Mouse (Mus musculus) skeletal muscle tissue, adult 2 months (tissue): ENCODE data around the gene Med12l.
"Not testable (repeated sequence)": the region's sequence is repeated elsewhere in the genome, so short reads cannot be mapped to it uniquely, and the experiment has no call there.

Experiments used
- DNase-seq: peaks from one replicate; pipeline ENCODE4 v3.0.0-alpha.2; 2012; ENCODE audit warnings: low read depth, low spot score

Gene Med12l

DNA sequence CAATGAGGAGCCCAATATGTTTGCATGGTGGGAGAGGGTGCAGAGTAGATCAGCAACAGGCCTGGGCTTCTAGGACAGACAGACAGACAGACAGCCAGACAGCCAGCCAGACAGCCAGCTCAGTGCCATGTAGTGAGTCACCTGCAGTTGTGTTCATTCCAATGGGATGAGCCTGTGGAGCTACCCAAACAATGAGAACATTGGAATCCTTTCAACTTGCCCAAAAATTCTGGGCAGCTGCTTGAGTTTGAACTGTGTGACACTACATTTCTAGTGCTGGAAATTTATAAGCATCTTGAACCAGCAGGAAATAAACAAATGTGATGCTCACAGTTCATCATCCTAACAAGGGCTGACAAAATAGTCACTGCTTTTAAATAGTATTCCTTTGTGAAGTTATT, 134.0 kb downstream of the Med12l start:
- DNase-seq: no peak

- no peak for DNase-seq
Observed at GRCm38 (mm10) chr3:59140115-59140514, 134.5 kb downstream of the Med12l start.

GRCm38 (mm10) chr3:59140941-59141340, 135.3 kb downstream of the Med12l start:
- DNase-seq: not testable (repeated sequence)

DNA sequence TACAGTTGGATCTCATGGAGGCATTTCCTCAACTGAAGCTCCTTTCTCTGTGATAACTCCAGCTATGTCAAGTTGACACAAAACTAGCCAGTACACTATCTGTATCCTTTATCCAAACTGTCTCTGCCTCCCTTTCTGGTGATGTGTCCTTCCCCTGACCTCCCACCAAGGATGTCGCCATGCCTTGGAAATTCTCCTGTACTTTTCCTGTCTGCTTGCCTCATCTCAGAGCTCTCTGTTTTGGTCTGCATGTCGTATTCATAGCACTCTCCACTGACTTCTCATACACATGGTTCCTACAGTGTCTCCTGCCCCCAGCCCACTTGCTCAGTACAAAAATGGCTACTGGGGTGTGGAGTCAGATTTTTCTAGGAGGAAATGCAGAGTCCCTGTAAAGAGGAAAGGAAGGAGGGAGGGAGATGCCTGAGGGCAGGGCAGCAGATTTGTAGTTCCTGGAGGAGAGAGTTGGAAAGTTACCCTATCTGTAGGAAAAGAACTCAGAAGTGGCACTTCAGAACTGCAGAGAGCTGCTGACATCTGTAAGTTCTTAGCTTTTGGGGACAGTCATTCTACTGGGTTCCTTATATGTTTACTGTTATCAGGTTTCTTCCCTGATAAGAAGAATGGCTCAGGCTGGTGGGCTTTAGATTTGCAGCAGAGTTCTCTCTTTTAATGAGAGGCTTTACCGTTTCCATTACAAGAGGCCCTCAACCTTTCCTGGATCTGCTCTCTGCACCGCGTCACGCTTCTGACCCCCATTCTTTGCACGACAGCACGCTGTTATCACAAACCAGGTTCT, 136.1 kb downstream of the Med12l start:
- DNase-seq: no peak

DNA sequence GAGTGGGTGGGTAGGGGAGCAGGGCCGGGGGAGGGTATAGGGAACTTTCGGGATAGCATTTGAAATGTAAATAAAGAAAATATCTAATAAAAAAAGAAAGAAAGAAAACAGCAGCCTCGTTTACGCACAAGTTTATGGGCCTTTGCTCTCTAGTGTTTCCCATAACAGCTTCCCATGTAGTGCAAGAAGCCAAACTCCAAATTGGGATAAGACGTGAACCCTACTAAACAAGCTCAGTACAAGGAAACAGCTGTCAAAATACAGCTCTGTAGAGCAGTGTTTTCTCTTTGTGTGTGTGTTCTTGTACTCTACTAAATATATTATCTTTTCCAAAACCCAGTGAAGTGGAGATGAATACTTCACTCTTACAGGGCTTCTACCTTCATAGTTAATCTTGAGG, 139.6 kb downstream of the Med12l start:
- no peak for DNase-seq

- no peak for DNase-seq
Observed at GRCm38 (mm10) chr3:59149646-59150045, 144.0 kb downstream of the Med12l start.

DNA sequence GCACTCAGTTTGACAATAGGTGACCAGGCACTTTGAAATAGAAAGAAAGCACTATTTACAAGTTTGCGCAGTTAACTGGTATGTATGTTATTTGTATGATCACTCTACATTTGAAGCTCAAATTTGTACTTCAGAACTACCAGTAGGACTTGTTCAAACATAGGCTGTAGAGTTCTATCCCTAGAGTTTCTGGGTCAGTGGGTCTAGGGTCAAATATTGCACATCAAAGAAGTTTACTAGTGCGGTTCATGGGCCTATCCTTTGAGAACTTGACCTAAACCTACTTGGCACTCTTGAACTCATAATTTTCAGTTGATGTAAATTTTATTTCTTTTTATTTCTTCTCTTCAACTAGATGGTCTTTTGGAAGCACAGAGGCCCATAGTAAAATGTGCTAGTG, 145.0 kb downstream of the Med12l start:
- DNase-seq: no peak

DNA sequence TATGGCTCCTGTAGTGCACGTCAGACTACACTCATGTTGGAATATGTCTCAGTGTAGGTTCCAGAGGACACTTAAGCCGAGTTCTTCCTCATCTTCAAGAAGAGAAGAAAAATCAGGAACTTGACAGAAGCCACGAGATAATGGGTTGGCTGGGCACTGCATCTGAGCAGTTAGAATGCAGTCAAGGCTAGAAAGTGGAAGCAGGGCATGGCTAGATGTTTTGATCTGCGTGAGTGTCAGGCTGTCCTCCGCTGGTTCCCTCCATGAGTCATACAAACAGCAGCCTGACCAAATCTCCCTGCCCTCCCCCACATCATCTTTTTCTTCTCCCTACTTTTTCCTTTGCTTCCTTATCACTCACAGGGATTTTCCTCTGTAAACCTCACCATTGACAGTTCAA, 147.8 kb downstream of the Med12l start, which contains the start of gene P2ry14:
Gene P2ry14 (minus strand): TSS at position 195 of the 400 bp plus-strand sequence.
- DNase-seq: peak; percentile 13

DNA sequence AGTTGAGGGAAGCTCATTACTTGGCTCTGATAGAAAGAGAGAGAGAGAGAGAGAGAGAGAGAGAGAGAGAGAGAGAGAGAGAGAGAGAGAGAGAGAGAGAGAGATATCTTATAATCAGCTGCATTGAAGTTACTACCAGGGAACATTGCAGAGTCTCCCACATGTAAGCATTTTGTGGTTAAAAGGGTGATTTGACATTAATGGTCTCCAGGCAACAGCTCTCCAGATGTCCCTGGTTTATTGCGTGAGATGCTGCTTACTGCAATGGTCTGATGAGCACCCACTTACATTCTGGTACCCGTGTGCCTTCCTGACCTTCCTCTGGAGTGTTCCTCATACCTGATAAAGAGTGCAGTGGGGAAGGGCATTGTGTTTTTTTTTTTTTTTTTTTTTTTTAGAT, 149.3 kb downstream of the Med12l start:
- DNase-seq: no peak

DNA sequence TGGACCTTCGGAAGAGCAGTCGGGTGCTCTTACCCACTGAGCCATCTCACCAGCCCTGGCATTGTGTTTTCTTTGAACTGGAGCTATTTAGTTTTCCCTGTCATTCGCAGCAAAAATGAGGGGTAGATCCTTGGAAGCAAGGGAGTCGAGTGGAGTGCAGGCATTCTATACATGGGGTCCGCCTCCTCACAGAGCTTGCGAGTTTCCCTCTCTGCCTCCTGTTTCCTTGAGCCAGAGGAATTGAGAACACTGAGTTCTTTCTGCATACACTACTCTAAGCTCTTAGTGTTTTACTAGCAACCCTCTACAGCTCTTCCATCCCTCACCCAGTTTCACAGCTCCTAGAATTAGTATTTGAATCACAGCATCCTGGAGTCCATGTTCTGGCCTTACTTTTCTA, 149.8 kb downstream of the Med12l start:
- no peak for DNase-seq

DNA sequence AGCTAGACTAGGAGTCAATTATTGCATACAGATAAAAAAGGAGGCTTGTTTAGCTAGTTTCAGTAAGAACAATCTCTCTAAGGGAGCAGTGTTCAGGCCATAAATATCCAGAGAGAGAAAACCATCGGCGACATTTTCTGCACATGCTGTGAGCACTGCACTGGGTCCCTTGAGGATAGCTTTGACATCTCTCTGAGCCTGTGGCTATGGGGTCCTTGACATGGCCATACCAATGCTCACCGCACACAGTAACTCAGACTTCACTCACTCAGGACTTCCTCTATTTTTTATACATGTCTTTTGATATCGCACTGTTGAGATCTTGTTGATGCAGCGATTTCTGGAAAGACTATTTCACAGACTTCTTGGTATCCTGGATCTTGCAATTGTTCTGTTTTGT, 151.4 kb downstream of the Med12l start:
- no peak for DNase-seq

DNA sequence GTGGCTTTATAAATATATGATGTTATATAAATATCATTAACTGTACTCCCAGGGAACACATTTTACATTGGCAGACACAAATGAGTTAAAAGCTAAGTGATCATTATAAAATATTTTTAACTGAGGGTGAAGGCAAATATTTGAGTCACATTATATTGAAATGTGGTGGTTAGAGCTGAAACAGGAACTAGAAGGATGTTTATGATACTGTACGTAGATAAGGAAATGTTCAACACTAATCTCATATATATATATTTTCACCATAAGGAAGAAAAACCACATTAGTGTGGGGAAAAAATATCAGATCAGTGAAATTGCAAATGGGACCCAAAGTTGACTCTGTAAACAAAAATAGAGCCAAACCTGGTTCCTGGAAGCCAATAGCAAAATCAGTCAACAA, 154.8 kb downstream of the Med12l start:
- no peak for DNase-seq

DNA sequence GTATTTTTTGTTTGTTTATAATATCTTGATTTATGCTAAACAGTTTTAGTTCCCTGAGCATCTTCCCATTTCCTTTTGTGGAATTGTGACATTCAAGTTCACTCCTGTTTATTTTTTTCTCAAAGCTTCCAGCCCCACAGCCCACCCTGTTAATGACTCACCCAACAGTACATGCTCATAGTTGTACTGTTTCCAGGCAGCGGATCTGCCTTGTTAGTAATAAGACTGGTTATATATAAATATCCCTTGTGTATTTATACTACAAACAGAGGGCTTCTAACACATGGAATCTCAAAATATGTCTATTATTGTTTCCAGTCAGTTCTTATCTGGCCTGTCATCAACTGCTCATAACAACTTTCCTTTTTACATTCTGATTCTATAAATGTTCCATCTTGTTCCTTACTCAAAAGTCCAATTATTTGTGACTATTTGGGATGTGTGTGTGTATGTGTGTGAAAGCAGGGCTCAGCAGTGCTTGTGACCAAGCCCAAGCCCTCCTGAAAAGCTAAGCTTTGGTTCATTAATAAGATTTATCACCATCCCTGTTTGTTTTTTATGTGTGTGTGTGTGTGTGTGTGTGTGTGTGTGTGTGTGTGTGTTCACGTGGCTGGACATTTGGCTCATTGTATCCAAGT, 161.9 kb downstream of the Med12l start:
- DNase-seq: no peak

- DNase-seq: no peak
Observed at GRCm38 (mm10) chr3:59168476-59168875, 162.9 kb downstream of the Med12l start.

- DNase-seq: no peak
Observed at GRCm38 (mm10) chr3:59169215-59169614, 163.6 kb downstream of the Med12l start.

DNA sequence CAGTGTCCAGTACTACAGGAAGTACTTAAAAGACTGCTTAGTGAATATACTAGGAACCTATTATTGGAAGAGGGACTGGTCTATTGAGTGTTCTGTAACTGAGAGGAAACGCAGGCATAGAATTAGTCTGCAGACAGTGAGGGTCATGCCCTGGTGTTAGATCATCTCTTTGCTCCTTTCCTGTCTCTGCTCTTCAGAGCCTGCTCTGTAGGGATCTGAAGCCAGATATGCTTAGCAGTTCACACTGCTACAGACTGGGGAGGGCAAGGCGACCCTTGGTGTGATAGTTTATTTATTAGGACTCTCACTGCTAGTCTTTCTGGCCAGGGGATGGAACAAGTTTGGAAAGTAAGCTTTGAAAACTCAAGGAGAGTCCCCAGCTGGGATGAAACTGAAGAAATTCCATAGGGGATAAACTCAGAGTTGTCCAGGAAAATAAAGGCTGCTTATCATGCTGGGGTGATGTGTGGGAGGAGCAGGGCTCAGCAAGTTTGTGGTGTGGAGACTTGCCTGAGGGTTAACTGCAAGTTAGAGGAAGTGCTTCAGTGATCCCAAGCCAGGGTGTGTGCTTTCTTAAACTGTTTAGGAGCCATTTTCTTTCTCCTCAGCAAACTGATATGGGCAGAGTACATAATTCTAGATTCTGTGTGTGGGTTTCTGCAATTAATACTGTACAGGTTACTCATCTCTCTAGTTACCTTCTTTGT, 164.4 kb downstream of the Med12l start:
- no peak for DNase-seq

GRCm38 (mm10) chr3:59174426-59175154, 169.0 kb downstream of the Med12l start:
- no peak for DNase-seq

- peak; percentile 10 for DNase-seq
Observed at GRCm38 (mm10) chr3:59175234-59175633, 169.6 kb downstream of the Med12l start.

GRCm38 (mm10) chr3:59176871-59177270, 171.2 kb downstream of the Med12l start:
- DNase-seq: no peak

- DNase-seq: no peak
Observed at GRCm38 (mm10) chr3:59181134-59181533, 175.5 kb downstream of the Med12l start.

GRCm38 (mm10) chr3:59182129-59182528, 176.5 kb downstream of the Med12l start:
- DNase-seq: no peak

DNA sequence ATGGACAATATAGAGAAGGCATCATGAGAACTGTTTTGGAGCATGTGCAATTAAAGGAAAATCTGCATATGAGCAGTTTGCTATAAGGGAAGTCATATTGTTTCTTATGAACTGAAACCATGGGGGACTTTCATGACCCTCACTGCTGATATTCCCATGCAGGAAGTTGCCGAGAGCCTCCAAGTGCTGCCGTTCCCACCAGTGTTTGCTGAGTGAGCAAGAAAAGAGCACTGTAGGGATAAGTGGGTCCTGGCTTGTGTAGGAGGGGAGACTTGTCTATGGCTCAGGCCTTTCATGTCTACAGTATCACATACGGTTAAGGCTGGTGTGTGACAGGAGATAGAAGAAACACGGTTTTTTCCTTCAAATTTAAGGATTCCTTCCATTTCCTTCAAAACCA, 180.0 kb downstream of the Med12l start:
- no peak for DNase-seq
